Mouse (Mus musculus) C2C12 (cell line): ENCODE measurements at regions not wholly inside any gene's neighbourhood (a gene's known extent, or its start where the extent isn't known, plus 50 kb on each side); places are given as distances from the start of the nearest gene placed in this dataset.

ENCODE experiments used
- CEBPB ChIP-seq: IDR thresholded peaks from one replicate; pipeline ENCODE4 v1.6.1; 2011; ENCODE audit warnings: low read depth, mild to moderate bottlenecking, control low read depth, moderate library complexity
- CTCF ChIP-seq: IDR thresholded peaks from one replicate; pipeline ENCODE4 v1.5.1; 2011; ENCODE audit not compliant: control insufficient read depth, insufficient read depth, insufficient read length
- FOSL1 ChIP-seq: IDR thresholded peaks from one replicate; pipeline ENCODE4 v1.8.0; 2011; ENCODE audit warnings: mild to moderate bottlenecking, low read length; ENCODE audit not compliant: poor library complexity, insufficient read depth, severe bottlenecking
- MAX ChIP-seq: IDR thresholded peaks from one replicate; pipeline ENCODE4 v1.6.1; 2011; ENCODE audit warnings: mild to moderate bottlenecking, control low read depth
- MYOD1 ChIP-seq: IDR thresholded peaks from one replicate; pipeline ENCODE4 v1.6.1; 2011; ENCODE audit warnings: low read depth; ENCODE audit not compliant: control insufficient read depth, insufficient read length
- MYOG ChIP-seq: IDR thresholded peaks from one replicate; pipeline ENCODE4 v1.6.1; 2011; ENCODE audit not compliant: control insufficient read depth, insufficient read length; ENCODE audit errors: extremely low read depth
- USF1 ChIP-seq: IDR thresholded peaks from one replicate; pipeline ENCODE4 v1.6.1; 2011; ENCODE audit warnings: low read depth, mild to moderate bottlenecking, control low read depth, moderate library complexity

DNA sequence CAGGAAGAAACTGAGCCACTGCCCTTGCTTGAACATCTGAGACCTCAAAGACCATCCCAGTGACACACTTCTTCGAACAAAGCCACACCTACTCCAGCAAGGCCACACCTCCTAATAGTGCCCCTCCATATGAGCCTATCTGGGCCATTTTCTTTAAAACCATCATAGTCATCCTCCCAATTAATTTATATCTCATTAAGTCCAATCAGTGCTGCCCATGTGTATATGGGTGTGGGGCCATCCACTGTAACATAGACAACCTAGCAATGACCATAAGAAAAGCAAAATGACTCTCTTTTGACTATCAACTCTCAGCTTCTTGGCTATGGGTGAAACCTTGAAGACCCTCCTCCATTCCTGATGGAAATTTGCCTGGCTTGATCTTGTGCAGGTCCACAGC, 191.5 kb downstream of the Pik3r1 start:
- TF ChIP-seq CTCF = no peak
- no peak for TF ChIP-seq MYOD1
- no peak for TF ChIP-seq USF1
- no peak for TF ChIP-seq MAX
- TF ChIP-seq CEBPB = no peak
- TF ChIP-seq MYOG = no peak
- TF ChIP-seq FOSL1 = no peak
